In the genomic region with DNA sequence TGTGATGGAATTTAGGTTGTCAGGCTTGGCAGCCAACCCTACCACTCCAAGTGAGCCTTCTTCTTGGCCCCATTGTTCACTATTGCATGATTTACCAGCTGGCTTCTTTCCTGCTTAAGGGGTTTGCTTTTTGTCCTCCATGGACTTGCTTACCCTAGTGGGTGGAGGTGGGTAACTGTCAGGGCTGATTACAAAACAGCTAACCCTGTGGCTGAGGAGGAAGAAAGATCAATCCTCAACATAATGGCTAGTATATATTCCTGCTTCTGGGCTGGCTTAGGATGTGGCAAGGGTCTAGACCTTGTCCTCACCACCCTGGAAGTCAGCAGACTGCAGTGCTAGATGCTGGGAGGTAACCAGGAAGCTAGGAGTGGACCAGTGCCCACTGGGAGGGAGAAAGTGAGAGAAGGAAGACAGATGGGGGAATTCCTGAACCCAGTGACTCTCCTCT, we compare ENCODE assay signal across 13 mouse cellular contexts. TPM values are rescaled to one million over a fixed set of nuclear protein-coding genes. Genes with fewer than 3 reads are reported as not detected.
A peak's percentile ranks its signal among the peaks of the same experiment; 100 is the strongest.
DNase-seq lines count a peak whose midpoint lies in the region; ATAC-seq and TF ChIP-seq lines count a peak whose summit lies in the region.
"Had no signal": no experiment of that assay in that cellular context is flagged by ENCODE, and none has a peak within 500 bp of the region (broad histone marks: within the 10 kb centered on the region; RNA-seq: fewer than 3 reads in every experiment).

No protein-coding gene starts in this region.

- peak; percentile 67 for DNase-seq in kidney, adult 2 months
- DNase-seq in adipocyte (ENCODE audit: low spot score), result peak; percentile 85
- peak; percentile 35 for DNase-seq in lung, postnatal 14 days
- no peak for DNase-seq in c-Kit-positive CD71-positive TER-119-positive erythroid progenitor cells, embryonic 14.5 days (ENCODE audit: low spot score)
- no peak for DNase-seq in adrenal gland, postnatal 10 days

- no peak overlapping the region for H3K4me3 ChIP-seq in kidney, adult 2 months (ENCODE audit: insufficient read depth, low read depth, low read length)
- no peak overlapping the region for H3K4me3 ChIP-seq in kidney, embryonic 15.5 days (replicated peaks)
- H3K4me3 ChIP-seq in intestine, embryonic 16.5 days (ENCODE audit: low read length), result no peak overlapping the region
- H3K4me3 ChIP-seq in midbrain, embryonic 16.5 days (ENCODE audit: low read depth, low read length), result no peak overlapping the region
- H3K4me3 ChIP-seq: heart, embryonic 13.5 days; limb, embryonic 10.5 days; midbrain, embryonic 15.5 days had no signal

- no peak for ATAC-seq in kidney, embryonic 15.5 days (replicated peaks; ENCODE audit: low FRiP score)
- ATAC-seq in intestine, embryonic 16.5 days, result no peak
- no peak for ATAC-seq in midbrain, embryonic 16.5 days
- ATAC-seq: midbrain, embryonic 15.5 days had no signal

- H3K4me1 ChIP-seq in kidney, adult 2 months (ENCODE audit: control insufficient read depth, insufficient read depth, low read length), result peaks cover 16% of the 10 kb centered on the region
- peaks cover 9% of the 10 kb centered on the region; the same call in 1 of the 2 replicates for H3K4me1 ChIP-seq in kidney, embryonic 15.5 days
- peaks cover 17% of the 10 kb centered on the region for H3K4me1 ChIP-seq in intestine, embryonic 16.5 days (ENCODE audit: control insufficient read depth, insufficient read depth, low read length)
- H3K4me1 ChIP-seq in midbrain, embryonic 16.5 days (ENCODE audit: control insufficient read depth, insufficient read depth, low read length), result no peaks in the 10 kb centered on the region
- H3K4me1 ChIP-seq: heart, embryonic 13.5 days; midbrain, embryonic 15.5 days had no signal

- no peaks in the 10 kb centered on the region for H3K36me3 ChIP-seq in kidney, adult 2 months (ENCODE audit: control insufficient read depth, insufficient read depth, low read length)
- H3K36me3 ChIP-seq in kidney, embryonic 15.5 days, result peaks cover 20% of the 10 kb centered on the region
- peaks cover 9% of the 10 kb centered on the region; the same call in 1 of the 2 replicates for H3K36me3 ChIP-seq in intestine, embryonic 16.5 days (ENCODE audit: control insufficient read depth, insufficient read depth, low read length)
- peaks cover 2% of the 10 kb centered on the region; the same call in 1 of the 2 replicates for H3K36me3 ChIP-seq in midbrain, embryonic 16.5 days (ENCODE audit: control insufficient read depth, insufficient read depth, low read length)
- H3K36me3 ChIP-seq: midbrain, embryonic 15.5 days had no signal

- H3K9me3 ChIP-seq in kidney, embryonic 15.5 days (replicated peaks), result no peaks in the 10 kb centered on the region
- H3K9me3 ChIP-seq in intestine, embryonic 16.5 days (ENCODE audit: control insufficient read depth, low read length), result no peaks in the 10 kb centered on the region
- H3K9me3 ChIP-seq in midbrain, embryonic 16.5 days (replicated peaks; ENCODE audit: control insufficient read depth, low read length, poor library complexity, severe bottlenecking), result no peaks in the 10 kb centered on the region
- H3K9me3 ChIP-seq: heart, embryonic 13.5 days; limb, embryonic 10.5 days; midbrain, embryonic 15.5 days had no signal

- no peak for TF ChIP-seq POLR2A in kidney, adult 2 months (IDR thresholded peaks at IDR 0.05; ENCODE audit: low read depth, low read length)

- no peaks in the 10 kb centered on the region for H3K27me3 ChIP-seq in kidney, adult 2 months (replicated peaks; ENCODE audit: control insufficient read depth, insufficient read depth, low read length)
- no peaks in the 10 kb centered on the region for H3K27me3 ChIP-seq in kidney, embryonic 15.5 days
- H3K27me3 ChIP-seq in intestine, embryonic 16.5 days (replicated peaks; ENCODE audit: control insufficient read depth, insufficient read depth, low read length), result no peaks in the 10 kb centered on the region
- H3K27me3 ChIP-seq in midbrain, embryonic 16.5 days (ENCODE audit: control insufficient read depth, insufficient read depth, low read depth, low read length), result no peaks in the 10 kb centered on the region
- H3K27me3 ChIP-seq: midbrain, embryonic 15.5 days had no signal

- TF ChIP-seq CTCF in kidney, adult 2 months (conservative IDR thresholded peaks at IDR 0.05; ENCODE audit: insufficient read depth, insufficient read length, low read depth, low read length), result no peak

- H3K9ac ChIP-seq in kidney, embryonic 15.5 days, result no peak overlapping the region
- H3K9ac ChIP-seq in intestine, embryonic 16.5 days (ENCODE audit: low read depth, low read length), result no peak overlapping the region
- H3K9ac ChIP-seq in midbrain, embryonic 16.5 days (ENCODE audit: low read depth, low read length), result no peak overlapping the region
- H3K9ac ChIP-seq: heart, embryonic 13.5 days; midbrain, embryonic 15.5 days had no signal

- H3K4me2 ChIP-seq in kidney, embryonic 15.5 days, result no peak overlapping the region
- H3K4me2 ChIP-seq in intestine, embryonic 16.5 days (ENCODE audit: low read depth, low read length), result no peak overlapping the region
- H3K4me2 ChIP-seq in midbrain, embryonic 16.5 days (ENCODE audit: low read length), result no peak overlapping the region
- H3K4me2 ChIP-seq: heart, embryonic 13.5 days; midbrain, embryonic 15.5 days had no signal

- no peak overlapping the region for H3K27ac ChIP-seq in kidney, adult 2 months (ENCODE audit: insufficient read depth, low read depth, low read length)
- no peak overlapping the region for H3K27ac ChIP-seq in kidney, embryonic 15.5 days
- peak overlapping the region; percentile 42 for H3K27ac ChIP-seq in intestine, embryonic 16.5 days (ENCODE audit: low read length)
- no peak overlapping the region for H3K27ac ChIP-seq in midbrain, embryonic 16.5 days (ENCODE audit: low read length)
- H3K27ac ChIP-seq: heart, embryonic 13.5 days; limb, embryonic 10.5 days; midbrain, embryonic 15.5 days had no signal

RNA-seq across cellular contexts. Expression of a gene that starts 3.4 kb away (rescaled TPM):
- 51.5 and 69.4 TPM in 2 replicates for polyA plus RNA-seq in kidney, adult 2 months (2012; rRNA removed)
- 2.3 and 5.4 TPM in 2 replicates for polyA plus RNA-seq in kidney, embryonic 15.5 days (2015; fragmentation: Nextera tagmentation; extraction: Ambion mirVana)
- 5.0 and 8.2 TPM in 2 replicates for polyA plus RNA-seq in intestine, embryonic 16.5 days (2015; fragmentation: Nextera tagmentation; extraction: Ambion mirVana)
- 1.6 and 2.8 TPM in 2 replicates for polyA plus RNA-seq in midbrain, embryonic 16.5 days (2015; fragmentation: Nextera tagmentation; extraction: Ambion mirVana)
- 100 to 1,000 TPM; 426 to 804 TPM for total RNA-seq in adrenal gland, postnatal 10 days (2021)
- polyA plus RNA-seq: forebrain, embryonic 11.5 days had no signal

RNA-seq across cellular contexts. Expression of a gene that starts 16.9 kb away (rescaled TPM):
- polyA plus RNA-seq in kidney, adult 2 months (2012; rRNA removed), result 36.7 and 39.6 TPM in 2 replicates
- 35.6 and 39.5 TPM in 2 replicates for polyA plus RNA-seq in kidney, embryonic 15.5 days (2015; fragmentation: Nextera tagmentation; extraction: Ambion mirVana)
- polyA plus RNA-seq in intestine, embryonic 16.5 days (2015; fragmentation: Nextera tagmentation; extraction: Ambion mirVana), result 34.9 and 37.0 TPM in 2 replicates
- polyA plus RNA-seq in midbrain, embryonic 16.5 days (2015; fragmentation: Nextera tagmentation; extraction: Ambion mirVana), result 18.7 and 21.1 TPM in 2 replicates
- 10 to 100 TPM; 51.1 to 56.2 TPM for total RNA-seq in adrenal gland, postnatal 10 days (2021)

RNA-seq across cellular contexts. Expression of a gene that starts 17.9 kb away (rescaled TPM):
- polyA plus RNA-seq in kidney, adult 2 months (2012; rRNA removed), result 30.4 and 35.6 TPM in 2 replicates
- 44.5 and 47.5 TPM in 2 replicates for polyA plus RNA-seq in kidney, embryonic 15.5 days (2015; fragmentation: Nextera tagmentation; extraction: Ambion mirVana)
- polyA plus RNA-seq in intestine, embryonic 16.5 days (2015; fragmentation: Nextera tagmentation; extraction: Ambion mirVana), result 46.9 and 47.4 TPM in 2 replicates
- polyA plus RNA-seq in midbrain, embryonic 16.5 days (2015; fragmentation: Nextera tagmentation; extraction: Ambion mirVana), result 9.2 and 9.4 TPM in 2 replicates
- 10 to 100 TPM; 39.2 to 56.6 TPM for total RNA-seq in adrenal gland, postnatal 10 days (2021)

RNA-seq across cellular contexts. Expression of a gene that starts 37.4 kb away (rescaled TPM):
- polyA plus RNA-seq in kidney, adult 2 months (2012; rRNA removed), result 0.35 and 0.44 TPM in 2 replicates
- 0.08 TPM in 1 of 2 replicates, not detected in the other for polyA plus RNA-seq in kidney, embryonic 15.5 days (2015; fragmentation: Nextera tagmentation; extraction: Ambion mirVana)
- 0.21 and 0.43 TPM in 2 replicates for polyA plus RNA-seq in intestine, embryonic 16.5 days (2015; fragmentation: Nextera tagmentation; extraction: Ambion mirVana)
- not detected in 2 replicates for polyA plus RNA-seq in midbrain, embryonic 16.5 days (2015; fragmentation: Nextera tagmentation; extraction: Ambion mirVana)
- total RNA-seq in adrenal gland, postnatal 10 days (2021), result under 1 TPM; 0.30 to 0.33 TPM
- total RNA-seq: layer of hippocampus, adult 18-20 months had no signal
- polyA plus RNA-seq: midbrain, embryonic 15.5 days had no signal

RNA-seq across cellular contexts. Expression of a gene that starts 47.6 kb away (rescaled TPM):
- polyA plus RNA-seq in kidney, adult 2 months (2012; rRNA removed), result 1.1 and 3.4 TPM in 2 replicates
- 1.7 and 1.8 TPM in 2 replicates for polyA plus RNA-seq in kidney, embryonic 15.5 days (2015; fragmentation: Nextera tagmentation; extraction: Ambion mirVana)
- polyA plus RNA-seq in intestine, embryonic 16.5 days (2015; fragmentation: Nextera tagmentation; extraction: Ambion mirVana), result 2.4 and 2.8 TPM in 2 replicates
- 1.2 and 1.3 TPM in 2 replicates for polyA plus RNA-seq in midbrain, embryonic 16.5 days (2015; fragmentation: Nextera tagmentation; extraction: Ambion mirVana)
- 1 to 10 TPM; 4.4 to 4.8 TPM for total RNA-seq in adrenal gland, postnatal 10 days (2021)

Comparison
In these comparisons a context has a peak if more than half of its experiments do, and no peak if none do; other contexts are left out.
1. DNase-seq: peak in kidney, adult 2 months (single experiment), adipocyte (single experiment) and lung, postnatal 14 days (single experiment); none in c-Kit-positive CD71-positive TER-119-positive erythroid progenitor cells, embryonic 14.5 days (single experiment) and adrenal gland, postnatal 10 days (single experiment).